Mouse (Mus musculus) intestine, postnatal 0 days (tissue): Measurements from ENCODE around the gene Oas1h. TPM values are rescaled to one million over a fixed set of nuclear protein-coding genes. Genes with fewer than 3 reads are reported as not detected.

Source experiments
- ATAC-seq: fragments of 200-750 bp; cut with Nextera tagmentation; 2 replicates; pipeline ENCODE4 v1.8.0; 2017; ENCODE audit warnings: mild to moderate bottlenecking, moderate TSS enrichment, moderate library complexity
- H3K27ac ChIP-seq: fragments of 300-500 bp; sonication (generic); 2 replicates; pipeline ENCODE4 v1.5.1; 2014; ENCODE audit warnings: mild to moderate bottlenecking, low read depth, low read length, moderate library complexity
- H3K27me3 ChIP-seq: fragments of 300-500 bp; sonication (generic); replicated peaks from 2 replicates; pipeline ENCODE4 v1.6.1; 2014; ENCODE audit warnings: low read length, mixed read lengths; ENCODE audit not compliant: control insufficient read depth, insufficient read depth
- H3K36me3 ChIP-seq: fragments of 300-500 bp; sonication (generic); 2 replicates; pipeline ENCODE4 v1.6.1; 2014; ENCODE audit warnings: mild to moderate bottlenecking, moderate library complexity; ENCODE audit not compliant: control insufficient read depth, insufficient read depth
- H3K4me1 ChIP-seq: fragments of 300-500 bp; sonication (generic); replicated peaks from 2 replicates; pipeline ENCODE4 v1.6.1; 2014; ENCODE audit warnings: antibody characterized with exemption, low read length, mixed read lengths; ENCODE audit not compliant: control insufficient read depth, insufficient read depth
- H3K4me2 ChIP-seq: fragments of 300-500 bp; sonication (generic); replicated peaks from 2 replicates; pipeline ENCODE4 v1.6.1; 2014; ENCODE audit warnings: low read depth, mild to moderate bottlenecking, moderate library complexity
- H3K4me3 ChIP-seq: fragments of 300-500 bp; sonication (generic); 2 replicates; pipeline ENCODE4 v1.5.1; 2014; ENCODE audit warnings: low read depth, low read length
- H3K9ac ChIP-seq: fragments of 300-500 bp; sonication (generic); 2 replicates; pipeline ENCODE4 v1.6.1; 2014; ENCODE audit warnings: mild to moderate bottlenecking, low read depth, low read length
- H3K9me3 ChIP-seq: fragments of 300-500 bp; sonication (generic); 2 replicates; pipeline ENCODE4 v1.6.1; 2016; ENCODE audit warnings: mixed run types; ENCODE audit not compliant: control insufficient read depth
- CTCF ChIP-seq: sonication (generic); IDR thresholded peaks from 2 replicates; pipeline ENCODE4 v1.5.1; 2016; ENCODE audit warnings: low read depth, mild to moderate bottlenecking, control low read depth, antibody characterized with exemption, moderate library complexity
- WGBS: fragments of 180-500 bp; shearing (Covaris S2); extraction: QIAGEN DNeasy Blood & Tissue Kit; methylation state at CpG from one replicate; pipeline ENCODE4 v1.1.7; 2014; 5-methylcytosine and 5-hydroxymethylcytosine counted together
- polyA plus RNA-seq: library from polyadenylated mRNA; unstranded; fragments of >200 nt; fragmentation: Nextera tagmentation; extraction: Ambion mirVana; gene quantifications from 2 replicates; pipeline ENCODE4 v1.2.1, GENCODE M21; 2015

Gene Oas1h
- polyA plus RNA-seq, result not detected in 2 replicates

DNA sequence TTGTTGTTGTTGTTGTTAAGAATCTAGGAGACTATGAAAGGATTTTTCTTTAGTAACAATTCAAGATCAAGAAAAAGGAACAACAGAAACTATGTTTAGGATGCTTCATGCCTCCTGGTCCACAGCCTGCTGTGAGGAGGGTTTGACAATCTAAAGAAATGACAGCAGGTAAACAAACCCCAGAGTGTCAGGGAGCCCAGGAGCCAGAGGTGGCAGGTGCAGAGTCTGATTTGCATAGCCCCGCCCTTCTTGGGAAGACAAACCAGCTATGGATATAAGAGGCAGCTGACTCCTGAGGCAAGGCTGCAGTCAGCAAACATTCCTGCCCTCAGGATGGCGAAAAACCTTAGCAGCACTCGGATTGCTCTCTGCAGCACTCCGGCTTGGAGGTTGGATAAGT, at the start of gene Oas1h:
Gene Oas1h (plus strand): TSS at position 301 of the 400 bp plus-strand sequence.
- Histone ChIP-seq H3K27ac (no peak within 1 kb of the TSS), H3K4me1 (no peaks in the 10 kb centered on the region), H3K27me3 (no peaks in the 10 kb centered on the region), H3K4me2 (no peak within 1 kb of the TSS), H3K9ac (no peak within 1 kb of the TSS), H3K4me3 (no peak within 1 kb of the TSS), H3K36me3 (no peaks in the 10 kb centered on the region), H3K9me3 (no peaks in the 10 kb centered on the region)
- ATAC-seq, result peak; percentile 49; the same call in 1 of the 2 replicates
- 21% methylated on average over 4 of the region's 4 CpGs for WGBS
- TF ChIP-seq CTCF, result no peak

DNA sequence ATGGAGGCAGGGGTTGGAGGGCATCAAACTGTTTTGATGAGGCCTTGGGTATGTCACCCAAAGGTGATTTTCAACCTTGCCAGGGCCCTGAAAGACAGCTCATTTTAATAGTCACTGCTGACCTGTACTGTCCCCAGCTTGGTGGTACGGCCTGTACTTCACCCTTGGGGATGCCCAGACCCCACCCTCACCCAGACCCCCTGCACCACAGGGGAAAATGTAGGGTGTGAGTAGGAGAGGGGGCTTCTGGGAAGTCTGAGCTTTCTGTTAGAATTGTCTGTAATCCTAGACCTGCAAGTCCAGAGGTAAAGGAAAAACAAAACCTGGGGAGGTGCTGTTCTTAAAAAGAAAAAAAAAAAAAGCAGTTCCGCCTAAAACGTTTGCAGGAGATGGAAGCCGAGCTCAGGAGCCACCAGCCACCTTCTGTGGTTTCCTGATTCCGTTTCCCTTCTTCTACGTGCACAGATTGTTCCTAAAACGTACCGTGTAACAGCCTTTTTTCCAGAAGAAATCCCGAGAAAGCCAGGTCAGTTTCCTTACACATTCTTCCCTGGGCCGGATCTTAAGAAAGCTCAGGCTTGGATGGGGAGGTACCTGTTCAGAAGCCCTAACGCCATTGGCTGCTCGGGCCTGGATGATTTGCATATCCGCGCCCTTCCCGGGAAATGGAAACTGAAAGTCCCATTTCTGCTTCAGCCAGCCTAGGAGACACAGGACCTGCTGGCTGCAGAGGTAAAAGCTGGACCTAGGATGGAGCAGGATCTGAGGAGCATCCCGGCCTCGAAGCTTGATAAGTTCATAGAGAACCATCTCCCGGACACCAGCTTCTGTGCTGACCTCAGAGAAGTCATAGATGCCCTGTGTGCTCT, 49.0 kb upstream of the Oas1h start, which contains the start of gene Oas1c:
Gene Oas1c (minus strand): TSS at position 564 of the 869 bp plus-strand sequence.
- TF ChIP-seq CTCF, result no peak
- peak within 1 kb of the TSS; percentile 71 for H3K27ac ChIP-seq
- H3K9me3 ChIP-seq, result no peaks in the 10 kb centered on the region
- H3K9ac ChIP-seq, result peak within 1 kb of the TSS; percentile 22
- H3K4me2 ChIP-seq, result peak within 1 kb of the TSS; percentile 62
- H3K36me3 ChIP-seq, result no peaks in the 10 kb centered on the region
- 5% methylated on average over 18 of the region's 18 CpGs for WGBS
- no peaks in the 10 kb centered on the region for H3K27me3 ChIP-seq
- ATAC-seq, result peak; percentile 90
- H3K4me1 ChIP-seq, result 0 out of 2 replicates have a peak, but pooled peaks cover 4% of the 10 kb centered on the region
- H3K4me3 ChIP-seq, result peak within 1 kb of the TSS; percentile 43

DNA sequence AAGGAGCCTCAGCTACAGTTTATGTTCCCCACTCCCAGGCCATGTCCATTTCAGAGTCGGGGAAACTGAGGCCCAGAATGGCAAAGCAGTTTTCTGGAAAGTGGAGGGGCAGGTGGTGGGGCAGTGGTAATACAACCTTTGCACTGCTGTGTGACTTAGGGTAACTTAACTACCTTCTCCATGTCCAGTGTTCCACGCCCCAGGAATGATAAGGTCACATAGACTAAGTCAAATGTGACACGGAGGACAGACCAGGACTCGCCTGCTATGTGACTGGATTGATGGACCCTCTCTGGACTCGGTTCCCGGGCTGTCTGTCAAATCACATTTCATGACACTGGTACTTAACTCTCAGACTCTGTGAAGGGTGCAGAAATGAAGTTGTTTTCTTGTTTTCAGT, 48.2 kb upstream of the Oas1h start:
- Histone ChIP-seq H3K4me1 (0 out of 2 replicates have a peak, but pooled peaks cover 4% of the 10 kb centered on the region), H3K27me3 (no peaks in the 10 kb centered on the region), H3K27ac (no peak overlapping the region; the same call in 1 of the 2 replicates), H3K4me3 (peak overlapping the region; percentile 43), H3K4me2 (peak overlapping the region; percentile 62), H3K36me3 (no peaks in the 10 kb centered on the region; the same call in 1 of the 2 replicates), H3K9me3 (no peaks in the 10 kb centered on the region), H3K9ac (peak overlapping the region; percentile 18; the same call in 1 of the 2 replicates)
- TF ChIP-seq CTCF, result no peak
- 65% methylated on average over 6 of the region's 6 CpGs for WGBS
- no peak for ATAC-seq

DNA sequence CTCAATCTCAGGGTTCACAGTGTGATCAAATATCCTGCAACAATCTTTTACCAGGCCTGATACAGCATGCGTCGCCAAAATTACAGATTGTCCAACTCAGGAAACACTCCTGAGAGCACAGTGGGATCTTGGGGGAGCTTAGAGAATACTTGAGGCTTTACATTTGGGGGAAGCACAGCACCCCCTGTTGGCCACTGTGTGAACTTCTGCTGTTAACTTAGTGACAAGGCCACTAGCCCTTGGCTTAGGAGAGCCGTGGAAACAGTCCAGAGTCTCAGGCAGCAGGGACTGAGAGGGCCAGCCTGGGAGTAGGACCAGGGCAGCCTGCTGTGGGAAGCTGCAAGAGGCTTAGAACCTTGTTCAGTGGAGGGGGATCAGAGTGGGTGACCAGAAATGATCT, 45.3 kb upstream of the Oas1h start:
- WGBS, result 67% methylated on average over 3 of the region's 3 CpGs
- Histone ChIP-seq H3K36me3 (peaks cover 6% of the 10 kb centered on the region; the same call in 1 of the 2 replicates), H3K9ac (no peak overlapping the region), H3K27ac (no peak overlapping the region), H3K4me2 (no peak overlapping the region), H3K27me3 (no peaks in the 10 kb centered on the region), H3K4me1 (0 out of 2 replicates have a peak, but pooled peaks cover 4% of the 10 kb centered on the region), H3K4me3 (no peak overlapping the region), H3K9me3 (no peaks in the 10 kb centered on the region)
- peak; percentile 73 for TF ChIP-seq CTCF
- no peak for ATAC-seq

DNA sequence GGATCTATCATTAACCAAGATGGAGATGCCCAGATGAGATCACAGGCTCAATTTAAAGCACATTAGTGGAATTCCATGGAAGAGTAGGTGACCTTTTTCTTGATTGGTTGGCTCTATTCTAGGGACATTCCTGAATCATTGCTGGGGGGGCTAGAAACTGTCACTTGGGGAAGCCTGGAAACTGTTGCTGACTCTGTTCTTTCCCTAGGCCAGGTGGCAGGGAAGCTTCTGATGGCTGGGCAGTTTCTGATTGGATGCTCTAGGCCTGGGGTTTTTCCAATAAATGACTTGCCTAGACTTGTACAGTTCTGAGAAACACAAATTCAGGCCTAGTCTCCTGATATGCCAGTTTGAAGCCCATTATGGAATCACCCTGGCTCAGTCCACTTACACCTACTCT, 42.2 kb upstream of the Oas1h start:
- no peak for ATAC-seq
- no peak overlapping the region for H3K9ac ChIP-seq
- H3K4me3 ChIP-seq, result no peak overlapping the region

DNA sequence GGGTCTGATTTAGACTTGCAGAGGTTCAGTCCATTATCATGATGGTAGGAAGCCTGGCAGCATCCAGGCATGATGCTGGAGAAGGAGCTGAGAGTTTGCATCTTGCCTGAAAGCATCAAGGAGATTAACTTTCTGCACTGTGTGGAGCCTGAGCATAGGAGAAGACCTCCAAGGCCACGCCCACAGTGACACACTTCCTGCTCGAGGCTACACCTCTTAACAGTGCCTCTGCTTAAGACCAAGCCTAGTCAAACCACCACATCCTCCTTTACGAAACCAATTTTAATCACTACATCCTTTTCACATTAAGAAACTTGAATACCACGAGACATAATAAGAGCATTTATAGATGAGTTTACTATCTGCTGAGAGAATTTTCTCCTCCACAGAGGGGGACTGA, 30.2 kb upstream of the Oas1h start:
- ATAC-seq, result no peak
- H3K27me3 ChIP-seq, result no peaks in the 10 kb centered on the region

More for the DNA sequence above, 42.2 kb upstream of the Oas1h start:
- H3K27me3 ChIP-seq, result no peaks in the 10 kb centered on the region
- no peak overlapping the region for H3K27ac ChIP-seq
- H3K36me3 ChIP-seq, result peaks cover 19% of the 10 kb centered on the region
- H3K9me3 ChIP-seq, result no peaks in the 10 kb centered on the region
- no peak overlapping the region for H3K4me2 ChIP-seq
- TF ChIP-seq CTCF, result no peak
- no peaks in the 10 kb centered on the region for H3K4me1 ChIP-seq

More for the DNA sequence above, 30.2 kb upstream of the Oas1h start:
- H3K9me3 ChIP-seq, result no peaks in the 10 kb centered on the region
- H3K36me3 ChIP-seq, result no peaks in the 10 kb centered on the region
- 78% methylated on average over 4 of the region's 4 CpGs for WGBS
- H3K4me2 ChIP-seq, result no peak overlapping the region
- no peaks in the 10 kb centered on the region for H3K4me1 ChIP-seq
- no peak overlapping the region for H3K4me3 ChIP-seq
- H3K27ac ChIP-seq, result no peak overlapping the region
- H3K9ac ChIP-seq, result no peak overlapping the region
- TF ChIP-seq CTCF, result no peak
